Mouse (Mus musculus): ENCODE measurements around the gene Vmp1. TPM values are rescaled to one million over a fixed set of nuclear protein-coding genes. Genes with fewer than 3 reads are reported as not detected.
A peak's percentile ranks its signal among the peaks of the same experiment; 100 is the strongest.

Gene Vmp1
- polyA plus RNA-seq, 1 experiment from 2014 or later, result 87.4 TPM

MicroRNAs encoded within 50 kb of the gene (microRNA counts, 519-probe panel; counts per million panel counts)
- microRNA mmu-miR-21, result 5,622 counts per million, percentile 54 among the panel's probes with 10 or more counts

Small RNA genes within 50 kb of the gene (microRNA-seq; reads per million reads assigned to microRNA genes)
- gene Mir21a, result 8,058 reads per million, percentile 94 among the genes with 10 or more reads in this experiment

Other genes with a start within 250 kb of the Vmp1 start
- gene Rnft1, start 199.2 kb downstream of the Vmp1 start, polyA plus RNA-seq (2016; fragmentation: Nextera tagmentation; extraction: Ambion mirVana), result 20.4 and 22.5 TPM in 2 replicates
- gene Rps6kb1, start 139.0 kb downstream of the Vmp1 start, polyA plus RNA-seq (2016; fragmentation: Nextera tagmentation; extraction: Ambion mirVana), result 60.5 and 65.9 TPM in 2 replicates
- gene Tubd1, start 138.8 kb downstream of the Vmp1 start, polyA plus RNA-seq (2016; fragmentation: Nextera tagmentation; extraction: Ambion mirVana), result 9.4 and 9.6 TPM in 2 replicates
- gene Ptrh2, start 149 bp upstream of the Vmp1 start, polyA plus RNA-seq (2016; fragmentation: Nextera tagmentation; extraction: Ambion mirVana), result 36.8 and 37.7 TPM in 2 replicates
- gene Cltc, start 73.7 kb upstream of the Vmp1 start, polyA plus RNA-seq (2016; fragmentation: Nextera tagmentation; extraction: Ambion mirVana), result 165 and 169 TPM in 2 replicates
- gene Dhx40, start 123.9 kb upstream of the Vmp1 start, polyA plus RNA-seq (2016; fragmentation: Nextera tagmentation; extraction: Ambion mirVana), result 45.7 and 46.5 TPM in 2 replicates

All from midbrain, embryonic 12.5 days (tissue).